Mouse (Mus musculus) gastrocnemius, adult 18-20 months (tissue): ENCODE measurements around the gene Tssk2. TPM values are rescaled to one million over a fixed set of nuclear protein-coding genes. Genes with fewer than 3 reads are reported as not detected.
A peak's percentile ranks its signal among the peaks of the same experiment; 100 is the strongest.

ENCODE experiments used
- DNase-seq: peaks from one replicate; pipeline ENCODE4 v3.0.0; 2021; ENCODE audit warnings: low spot score
- total RNA-seq, 2 experiments: library from RNA; stranded (reverse); gene quantifications; 2 replicates each; pipeline ENCODE4 v1.2.3; 2021

Tssk2 gene
- total RNA-seq, 2 experiments from 2014 or later = not detected

DNA sequence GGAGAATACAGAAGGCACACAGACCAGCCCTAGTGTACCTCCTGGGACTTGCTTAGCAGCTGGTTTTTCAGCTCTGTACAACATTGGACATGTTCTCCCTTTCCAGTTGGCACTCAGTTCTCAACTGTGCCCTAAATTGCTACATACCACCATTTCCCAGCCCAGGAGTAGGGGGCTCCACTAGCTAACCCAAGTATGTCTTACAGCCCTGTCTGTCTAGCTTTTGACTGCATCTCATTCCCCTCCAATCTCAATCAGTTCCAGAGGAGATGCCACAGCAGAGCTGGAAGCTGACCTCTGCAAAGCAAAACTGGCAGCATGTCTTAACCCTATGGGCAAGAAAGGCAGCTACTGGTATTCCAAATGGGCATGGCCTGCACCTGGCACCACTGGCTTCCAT is 2.3 kb upstream of the Tssk2 start:
- no peak for DNase-seq

- peak; percentile 93 for DNase-seq
These were observed 12.7 kb downstream of the Tssk2 start, which contains the start of gene Ess2 for GRCm38 (mm10) chr16:17911052-17911595. Ess2 (minus strand) TSS chr16:17911348.

- no peak for DNase-seq
These were observed 16.1 kb downstream of the Tssk2 start, which contains the start of gene Gsc2 for GRCm38 (mm10) chr16:17914307-17915249. Gsc2 (minus strand) TSS chr16:17915059.

DNA sequence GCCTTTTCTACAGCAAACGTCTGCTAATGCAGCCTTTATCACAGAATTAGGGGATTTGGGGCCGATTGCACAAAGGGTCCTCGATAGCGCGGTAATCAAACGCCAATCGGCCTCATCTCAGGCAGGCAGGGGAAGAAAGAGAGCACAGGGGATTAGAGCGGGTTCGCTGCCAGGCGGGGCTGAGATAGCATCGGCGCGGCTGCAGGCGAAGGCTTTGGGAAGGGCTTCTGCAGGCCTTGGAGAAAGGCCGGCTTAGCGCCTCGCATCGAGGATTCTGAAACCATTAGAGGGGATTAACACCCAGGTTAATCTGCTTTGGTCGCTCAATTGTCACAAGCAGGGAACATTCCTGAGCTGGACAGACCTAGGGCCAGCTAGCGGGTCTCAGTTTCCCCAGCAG is 22.1 kb downstream of the Tssk2 start:
- no peak for DNase-seq

DNA sequence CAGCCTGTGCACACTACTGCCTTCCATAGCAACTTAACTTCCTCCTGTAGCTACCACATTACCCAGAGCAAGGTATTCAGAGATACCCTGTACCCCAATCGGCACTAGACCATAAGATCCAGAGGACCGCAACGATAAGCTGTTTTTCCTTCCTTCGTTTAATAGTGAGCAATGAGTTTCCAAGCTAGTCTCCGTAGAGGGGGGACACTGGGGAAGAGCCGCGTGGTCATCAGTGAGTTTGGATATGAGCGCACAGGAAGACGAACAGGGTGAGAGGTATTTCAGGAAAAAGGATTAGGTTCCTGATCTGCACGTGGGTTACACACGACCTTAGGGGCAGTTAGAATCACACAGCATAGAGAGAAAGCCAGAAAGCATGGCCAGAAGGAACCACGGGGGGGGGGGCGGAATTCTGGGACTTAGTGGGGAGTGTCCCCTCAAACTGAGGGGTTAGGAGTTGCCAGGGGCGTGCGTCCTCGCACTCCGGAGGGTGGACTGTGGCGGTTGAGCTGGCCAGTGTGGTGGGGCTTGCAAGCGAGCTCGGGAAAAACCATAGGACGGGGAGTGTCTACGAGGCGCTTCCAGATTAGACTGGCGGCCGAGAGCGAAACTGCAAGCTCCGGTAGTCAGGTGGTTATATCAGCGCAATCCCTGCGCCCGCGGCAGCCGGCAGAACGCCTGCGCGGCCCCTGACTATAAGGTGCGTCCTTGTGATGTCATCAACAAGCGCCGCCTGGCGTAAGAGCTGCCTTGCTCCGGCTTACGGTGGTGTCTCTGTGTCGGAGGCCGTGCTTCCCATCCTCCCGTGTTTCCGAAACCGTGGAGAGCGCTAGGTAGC is 23.1 kb downstream of the Tssk2 start:
- DNase-seq = peak; percentile 95

DNA sequence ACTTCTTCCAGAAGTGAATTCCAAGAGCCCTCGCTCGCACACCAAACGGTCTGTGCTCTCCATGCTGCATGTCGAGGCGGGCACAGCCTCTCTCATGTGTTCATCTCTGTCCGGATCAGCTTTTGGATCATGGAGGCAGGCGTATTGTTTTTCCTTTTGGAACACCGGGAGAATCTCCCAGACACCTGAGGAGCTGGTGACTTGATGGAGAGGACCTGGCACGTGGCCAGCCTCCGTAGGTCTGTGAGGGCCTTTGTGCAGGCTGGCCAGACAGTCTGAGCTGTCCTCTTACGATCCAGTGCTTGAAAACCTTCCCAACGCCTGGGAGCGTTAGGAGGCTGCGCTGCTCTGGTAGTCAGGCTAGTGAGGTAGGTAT is 23.7 kb downstream of the Tssk2 start:
- peak; percentile 25 for DNase-seq

- DNase-seq = no peak
These were observed 29.1 kb downstream of the Tssk2 start for GRCm38 (mm10) chr16:17927351-17928082.

- DNase-seq = peak; percentile 50
These were observed 29.7 kb downstream of the Tssk2 start, which contains the start of gene Slc25a1 for GRCm38 (mm10) chr16:17928087-17928580. Slc25a1 (minus strand) TSS chr16:17928219.

DNA sequence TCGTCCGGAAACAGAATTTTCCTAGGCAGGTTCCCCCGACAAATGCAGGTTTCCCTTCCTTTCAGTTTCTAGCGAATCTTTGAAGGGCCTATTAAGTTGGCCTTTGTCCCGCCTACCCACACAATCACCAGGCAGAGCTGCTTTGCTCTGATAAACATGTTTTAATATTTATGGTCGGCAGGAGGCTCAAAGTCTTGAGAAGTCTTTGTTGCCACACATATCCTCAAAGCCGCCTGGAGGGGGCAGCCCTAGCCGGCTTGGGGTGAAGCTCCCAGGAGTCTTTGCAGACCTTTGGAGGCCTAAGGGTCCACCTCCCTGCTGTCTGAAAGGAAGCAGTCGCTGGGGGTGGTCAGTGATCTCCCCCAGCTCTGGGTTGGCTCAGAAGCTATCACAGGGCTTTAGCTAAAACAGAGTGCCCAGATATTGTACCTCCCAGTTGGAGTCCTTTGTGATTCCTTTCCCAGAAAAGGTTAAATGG is 30.2 kb downstream of the Tssk2 start:
- DNase-seq = peak; percentile 52

DNA sequence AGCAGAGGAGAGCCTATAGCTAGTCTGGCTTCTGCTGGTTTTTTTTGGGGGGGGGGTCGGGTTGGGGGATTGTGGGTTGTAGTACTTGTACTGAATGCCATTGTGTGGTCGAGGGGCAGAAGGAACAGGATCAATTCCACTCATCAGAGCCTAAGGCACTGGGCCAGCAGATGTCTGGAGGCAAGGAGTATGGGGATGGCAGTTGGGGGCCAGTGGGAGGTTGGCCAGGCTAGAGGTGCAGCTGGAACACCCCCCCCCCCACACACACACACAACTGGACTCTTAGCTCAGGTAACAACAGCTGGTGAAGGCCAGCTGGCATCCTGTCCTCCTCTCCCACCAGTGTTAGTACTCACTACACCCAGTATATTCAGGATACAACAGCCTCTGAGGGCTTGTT is 30.8 kb downstream of the Tssk2 start:
- no peak for DNase-seq

- no peak for DNase-seq
These were observed 31.2 kb downstream of the Tssk2 start for GRCm38 (mm10) chr16:17929631-17930030.

DNA sequence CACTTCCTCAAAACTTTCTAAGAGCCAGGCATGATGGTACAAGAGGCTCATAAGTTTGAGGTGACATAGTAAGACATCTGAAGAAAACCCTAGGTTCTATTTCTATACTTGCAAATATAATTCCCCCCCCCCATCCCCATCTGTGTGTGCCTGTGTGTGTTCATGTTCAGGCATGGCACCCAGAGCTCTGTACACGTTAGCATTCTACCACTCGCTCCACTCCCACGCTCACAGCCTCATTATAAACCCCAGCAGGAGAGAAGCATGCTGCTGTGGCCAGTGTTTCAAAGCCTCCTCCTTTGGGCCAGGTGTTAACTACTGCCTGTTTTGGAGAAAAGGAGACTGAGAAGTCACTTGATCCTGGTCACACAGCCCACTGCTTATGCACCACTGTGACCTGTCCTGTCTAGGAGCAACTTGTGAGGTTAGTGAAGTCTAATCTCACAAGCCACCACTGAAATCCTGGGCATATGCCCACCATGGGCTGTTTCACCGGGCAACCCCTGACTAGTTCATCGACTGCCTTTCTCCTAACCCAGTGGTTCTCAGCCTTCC is 33.5 kb downstream of the Tssk2 start:
- no peak for DNase-seq

GRCm38 (mm10) chr16:17933594-17934444 is 35.4 kb downstream of the Tssk2 start:
- DNase-seq = no peak

DNA sequence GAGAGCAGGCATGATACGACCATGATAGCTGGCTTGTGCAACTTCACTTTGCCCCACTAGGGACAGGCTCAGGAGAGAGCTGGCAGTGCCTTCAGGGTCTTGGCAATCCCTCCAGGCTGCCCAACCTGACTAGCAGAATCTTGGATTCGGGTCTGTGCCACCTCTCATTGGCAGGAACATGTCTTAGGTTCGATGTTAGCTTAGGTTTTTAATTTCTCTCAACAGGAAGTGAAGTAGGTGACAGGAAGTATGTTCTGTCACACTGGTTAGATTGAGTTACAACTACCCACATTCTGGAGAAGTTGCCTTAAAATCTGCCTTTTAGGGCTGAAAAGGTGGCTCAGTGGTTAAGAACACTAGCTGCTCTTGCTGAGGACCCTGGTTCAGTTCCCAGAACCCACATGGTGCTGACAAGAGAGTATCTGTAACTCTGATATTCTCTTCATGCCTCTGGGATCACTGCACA is 36.0 kb downstream of the Tssk2 start:
- no peak for DNase-seq

GRCm38 (mm10) chr16:17936776-17937175 is 38.3 kb downstream of the Tssk2 start:
- DNase-seq = no peak

- DNase-seq = no peak
These were observed 39.8 kb downstream of the Tssk2 start for GRCm38 (mm10) chr16:17938187-17938586.

DNA sequence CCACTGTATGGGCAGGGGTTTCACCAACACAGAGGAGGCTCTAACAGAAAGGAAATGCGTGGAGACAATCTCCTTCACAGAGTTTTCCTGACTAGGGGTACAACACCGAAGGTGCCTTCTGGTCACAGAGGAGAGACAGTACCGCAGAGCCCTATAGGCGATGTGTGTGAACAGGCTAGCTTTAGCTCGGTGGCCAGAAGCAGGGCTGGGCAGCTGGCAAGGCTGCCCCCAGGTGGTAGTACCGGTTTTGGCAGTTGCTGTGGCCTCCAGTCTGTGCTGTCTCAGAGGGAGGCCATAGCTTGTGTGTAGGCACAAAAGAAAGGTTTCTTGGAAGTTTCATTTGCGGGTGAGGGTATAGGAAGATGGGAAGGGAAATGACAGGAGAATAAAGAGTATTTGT is 40.4 kb downstream of the Tssk2 start:
- DNase-seq = peak; percentile 45

DNA sequence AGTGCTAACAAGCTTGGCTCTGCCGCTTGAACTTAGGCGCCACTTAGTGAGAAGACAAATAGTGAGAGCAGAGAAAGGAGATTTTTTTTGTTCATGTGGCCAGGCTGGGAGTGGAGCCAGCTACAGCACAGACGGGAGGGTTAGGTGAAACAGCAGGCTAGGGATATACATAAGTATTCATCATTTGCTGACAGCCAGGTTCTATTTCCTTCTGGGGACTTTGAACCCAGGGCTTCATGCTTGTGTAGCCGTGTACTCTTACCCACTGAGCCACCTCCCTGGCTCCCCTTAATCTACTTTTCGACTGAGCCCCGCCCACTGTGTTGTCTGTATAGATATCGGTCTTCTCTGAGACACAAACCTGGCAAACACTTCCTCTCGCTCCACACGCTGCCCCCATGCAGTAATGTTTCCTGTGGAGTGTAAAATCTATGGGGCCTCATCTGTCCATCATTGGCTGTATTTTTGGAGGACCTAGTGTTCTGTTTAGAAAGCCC is 40.9 kb downstream of the Tssk2 start:
- DNase-seq = no peak

GRCm38 (mm10) chr16:17943466-17943865 is 45.0 kb downstream of the Tssk2 start:
- no peak for DNase-seq
